Mouse (Mus musculus) testis, adult 2 months (tissue): ENCODE data around the gene Rras2.

ENCODE experiments used
- CTCF ChIP-seq: fragments of 200-500 bp; IDR thresholded peaks from 2 replicates; pipeline ENCODE4 v1.5.1; 2012; ENCODE audit warnings: low read depth, mild to moderate bottlenecking, inconsistent platforms, low read length, moderate library complexity; ENCODE audit not compliant: control insufficient read depth, insufficient read depth, insufficient replicate concordance
- POLR2A ChIP-seq: fragments of 200-500 bp; IDR thresholded peaks from 2 replicates; pipeline ENCODE4 v1.6.1; 2012; ENCODE audit warnings: low read depth, mild to moderate bottlenecking, inconsistent platforms, low read length, moderate library complexity; ENCODE audit not compliant: control insufficient read depth

DNA sequence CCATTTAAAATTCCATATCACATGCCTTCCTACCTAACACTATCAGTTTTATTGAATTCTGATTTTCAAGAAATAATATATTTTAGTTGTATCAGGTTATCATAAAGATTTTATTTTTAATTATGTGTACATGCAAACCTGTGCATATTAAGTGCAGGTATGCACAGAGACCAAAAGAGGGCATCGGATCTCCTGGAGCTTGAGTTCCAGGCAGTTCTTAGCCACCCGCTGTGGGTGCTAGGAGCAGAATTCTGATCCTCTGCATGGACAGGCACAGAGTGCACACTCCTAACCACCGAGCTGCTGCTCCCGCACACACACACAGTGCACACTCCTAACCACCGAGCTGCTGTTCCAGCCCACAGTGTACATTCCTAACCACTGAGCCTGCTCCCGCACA, 57.1 kb downstream of the Rras2 start:
- no peak for TF ChIP-seq CTCF
- no peak for TF ChIP-seq POLR2A
